Mouse (Mus musculus): ENCODE results near the gene Sox10. TPM values are rescaled to one million over a fixed set of nuclear protein-coding genes. Genes with fewer than 3 reads are reported as not detected.

The Sox10 gene
- 7.2 and 8.5 TPM in 2 replicates for polyA plus RNA-seq (2015; fragmentation: Nextera tagmentation; extraction: Ambion mirVana)

GRCm38 (mm10) chr15:79165140-79165539 is at the start of gene Sox10:
Sox10 (minus strand) TSS chr15:79165240.

GRCm38 (mm10) chr15:79140866-79141565 is 24.0 kb downstream of the Sox10 start, which contains the start of the genes Polr2f and 1700088E04Rik:
Polr2f (plus strand) TSS chr15:79141009.
1700088E04Rik (minus strand) TSS chr15:79141253.

DNA sequence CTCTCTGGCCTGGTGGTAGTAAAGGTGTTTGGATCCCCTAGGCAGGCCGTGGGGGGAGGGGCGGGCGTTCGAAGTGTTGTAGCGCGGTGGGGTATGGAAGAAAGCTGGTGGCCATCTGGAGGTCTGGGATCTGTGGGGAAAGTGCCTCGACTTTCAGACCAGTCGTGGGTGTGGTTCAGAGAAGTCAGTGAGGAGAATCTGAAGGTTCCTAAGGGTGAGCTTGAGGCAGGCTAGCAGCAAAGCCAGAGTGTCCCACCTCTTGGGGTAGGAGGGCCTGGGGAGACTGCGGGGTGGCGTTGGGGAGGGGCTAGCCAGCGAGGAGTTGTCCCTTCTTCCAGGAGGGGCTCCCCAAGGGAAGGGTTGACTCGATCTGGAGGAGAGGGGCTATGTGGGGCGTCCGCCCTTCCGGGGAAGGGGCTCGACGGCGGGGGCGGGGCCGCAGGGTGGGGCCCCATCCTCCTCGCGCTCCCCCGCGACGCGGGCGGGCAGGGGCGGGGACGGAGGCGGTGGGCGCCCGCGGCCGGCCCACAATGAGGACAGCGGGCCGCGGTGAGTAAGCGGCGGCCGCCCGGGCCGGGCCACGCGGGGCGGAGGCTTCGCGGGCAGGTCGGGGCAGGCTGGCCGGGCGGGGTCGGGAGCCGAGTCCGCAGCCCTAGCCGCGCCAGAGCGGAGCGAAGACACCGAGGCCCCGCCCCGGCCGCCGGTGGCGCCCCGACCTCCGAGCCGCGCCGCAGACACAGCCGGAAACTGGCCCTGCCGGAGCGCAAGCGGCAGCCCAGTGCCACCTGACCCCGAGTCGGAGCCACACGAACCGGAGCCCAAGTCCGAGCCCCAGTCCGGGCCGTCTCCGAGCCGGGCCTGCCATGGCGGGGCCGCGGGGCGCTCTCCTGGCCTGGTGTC is 56.4 kb downstream of the Sox10 start, which contains the start of gene Micall1:
TSS of gene Micall1 (plus strand) at position 478 of the 900 bp plus-strand sequence.

Other genes starting within 250 kb of the Sox10 start
- gene Lgals1, start 238.5 kb downstream of the Sox10 start, polyA plus RNA-seq (2015; fragmentation: Nextera tagmentation; extraction: Ambion mirVana): 1,077 and 1,829 TPM in 2 replicates
- 44.6 and 49.4 TPM in 2 replicates for gene Nol12, start 230.3 kb downstream of the Sox10 start, polyA plus RNA-seq (2015; fragmentation: Nextera tagmentation; extraction: Ambion mirVana)
- gene Triobp, start 217.5 kb downstream of the Sox10 start, polyA plus RNA-seq (2015; fragmentation: Nextera tagmentation; extraction: Ambion mirVana): 55.0 and 55.2 TPM in 2 replicates
- 516 and 524 TPM in 2 replicates for gene H1f0, start 136.8 kb downstream of the Sox10 start, polyA plus RNA-seq (2015; fragmentation: Nextera tagmentation; extraction: Ambion mirVana)
- 0.21 TPM in 1 of 2 replicates, not detected in the other for gene Galr3, start 123.4 kb downstream of the Sox10 start, polyA plus RNA-seq (2015; fragmentation: Nextera tagmentation; extraction: Ambion mirVana)
- 28.3 and 34.6 TPM in 2 replicates for gene Ankrd54, start 102.3 kb downstream of the Sox10 start, polyA plus RNA-seq (2015; fragmentation: Nextera tagmentation; extraction: Ambion mirVana)
- gene Eif3l, start 90.1 kb downstream of the Sox10 start, polyA plus RNA-seq (2015; fragmentation: Nextera tagmentation; extraction: Ambion mirVana): 96.0 and 149 TPM in 2 replicates
- 7.4 and 8.5 TPM in 2 replicates for gene Micall1, start 56.3 kb downstream of the Sox10 start, polyA plus RNA-seq (2015; fragmentation: Nextera tagmentation; extraction: Ambion mirVana)
- gene Polr2f, start 24.2 kb downstream of the Sox10 start, polyA plus RNA-seq (2015; fragmentation: Nextera tagmentation; extraction: Ambion mirVana): 357 and 410 TPM in 2 replicates
- gene 1700088E04Rik, start 24.0 kb downstream of the Sox10 start, polyA plus RNA-seq (2015; fragmentation: Nextera tagmentation; extraction: Ambion mirVana): 14.0 and 14.2 TPM in 2 replicates
- 18.3 and 20.7 TPM in 2 replicates for gene Pick1, start 63.9 kb upstream of the Sox10 start, polyA plus RNA-seq (2015; fragmentation: Nextera tagmentation; extraction: Ambion mirVana)
- gene Gm49486, start 64.2 kb upstream of the Sox10 start, polyA plus RNA-seq (2015; fragmentation: Nextera tagmentation; extraction: Ambion mirVana): 0.18 and 0.32 TPM in 2 replicates
- 0.07 and 0.30 TPM in 2 replicates for gene Slc16a8, start 89.5 kb upstream of the Sox10 start, polyA plus RNA-seq (2015; fragmentation: Nextera tagmentation; extraction: Ambion mirVana)
- 2.4 and 2.7 TPM in 2 replicates for gene Baiap2l2, start 120.3 kb upstream of the Sox10 start, polyA plus RNA-seq (2015; fragmentation: Nextera tagmentation; extraction: Ambion mirVana)
- 10.9 and 15.7 TPM in 2 replicates for gene Pla2g6, start 163.2 kb upstream of the Sox10 start, polyA plus RNA-seq (2015; fragmentation: Nextera tagmentation; extraction: Ambion mirVana)
- gene Maff, start 181.4 kb upstream of the Sox10 start, polyA plus RNA-seq (2015; fragmentation: Nextera tagmentation; extraction: Ambion mirVana): 3.2 and 3.6 TPM in 2 replicates
- gene Tmem184b, start 238.3 kb upstream of the Sox10 start, polyA plus RNA-seq (2015; fragmentation: Nextera tagmentation; extraction: Ambion mirVana): 27.6 and 35.4 TPM in 2 replicates

Measured in adrenal gland, postnatal 0 days (tissue).